Mouse (Mus musculus): Measurements from ENCODE around the gene Cfdp1. TPM values are rescaled to one million over a fixed set of nuclear protein-coding genes. Genes with fewer than 3 reads are reported as not detected.

Cfdp1 gene
- polyA plus RNA-seq, 1 experiment from 2014 or later = 203 TPM

GRCm38 (mm10) chr8:111887479-111887878 is 33.4 kb upstream of the Cfdp1 start:
- Histone ChIP-seq H3K27me3 (ENCODE audit: control insufficient read depth, insufficient read depth, low read depth, low read length) (peaks cover 22% of the 10 kb centered on the region), H3K9me3 (ENCODE audit: control insufficient read depth, low read length) (no peaks in the 10 kb centered on the region), H3K9ac (ENCODE audit: low read length) (no peak overlapping the region), H3K27ac (ENCODE audit: low read length) (peak overlapping the region; percentile 47; the same call in 1 of the 2 replicates), H3K4me2 (ENCODE audit: low read depth, low read length) (no peak overlapping the region), H3K36me3 (ENCODE audit: control insufficient read depth, insufficient read depth, low read length) (no peaks in the 10 kb centered on the region), H3K4me1 (replicated peaks; ENCODE audit: control insufficient read depth, insufficient read depth, low read length) (peaks cover 32% of the 10 kb centered on the region), H3K4me3 (ENCODE audit: low read length) (no peak overlapping the region)
- no peak for ATAC-seq (ENCODE audit: low read depth)
- WGBS = 68% methylated on average over 1 of the region's 1 CpGs

- H3K9ac ChIP-seq (ENCODE audit: low read length) = no peak overlapping the region
- no peak overlapping the region for H3K4me2 ChIP-seq (ENCODE audit: low read depth, low read length)
- peak; percentile 76 for ATAC-seq (ENCODE audit: low read depth)
- H3K4me1 ChIP-seq (replicated peaks; ENCODE audit: control insufficient read depth, insufficient read depth, low read length) = peaks cover 11% of the 10 kb centered on the region
- no peaks in the 10 kb centered on the region for H3K36me3 ChIP-seq (ENCODE audit: control insufficient read depth, insufficient read depth, low read length)
- no peaks in the 10 kb centered on the region for H3K9me3 ChIP-seq (ENCODE audit: control insufficient read depth, low read length)
- H3K27ac ChIP-seq (ENCODE audit: low read length) = peak overlapping the region; percentile 68
- H3K4me3 ChIP-seq (ENCODE audit: low read length) = no peak overlapping the region
- no peaks in the 10 kb centered on the region for H3K27me3 ChIP-seq (ENCODE audit: control insufficient read depth, insufficient read depth, low read depth, low read length)
- 56% methylated on average over 4 of the region's 4 CpGs for WGBS
These were observed 29.5 kb upstream of the Cfdp1 start for GRCm38 (mm10) chr8:111883615-111884014.

GRCm38 (mm10) chr8:111881591-111881990 is 27.5 kb upstream of the Cfdp1 start:
- H3K9me3 ChIP-seq (ENCODE audit: control insufficient read depth, low read length) = no peaks in the 10 kb centered on the region
- no peak overlapping the region for H3K4me3 ChIP-seq (ENCODE audit: low read length)
- 0 out of 2 replicates have a peak, but pooled peaks cover 2% of the 10 kb centered on the region for H3K4me1 ChIP-seq (replicated peaks; ENCODE audit: control insufficient read depth, insufficient read depth, low read length)
- no peak overlapping the region for H3K4me2 ChIP-seq (ENCODE audit: low read depth, low read length)
- no peak overlapping the region for H3K9ac ChIP-seq (ENCODE audit: low read length)
- no peak for ATAC-seq (ENCODE audit: low read depth)
- H3K27ac ChIP-seq (ENCODE audit: low read length) = no peak overlapping the region
- WGBS = 0% methylated on average over 2 of the region's 2 CpGs
- no peaks in the 10 kb centered on the region for H3K36me3 ChIP-seq (ENCODE audit: control insufficient read depth, insufficient read depth, low read length)
- H3K27me3 ChIP-seq (ENCODE audit: control insufficient read depth, insufficient read depth, low read depth, low read length) = no peaks in the 10 kb centered on the region

GRCm38 (mm10) chr8:111877711-111878110 is 23.6 kb upstream of the Cfdp1 start:
- H3K27ac ChIP-seq (ENCODE audit: low read length) = no peak overlapping the region
- WGBS = 68% methylated on average over 9 of the region's 9 CpGs
- peaks cover 6% of the 10 kb centered on the region; the same call in 1 of the 2 replicates for H3K4me1 ChIP-seq (replicated peaks; ENCODE audit: control insufficient read depth, insufficient read depth, low read length)
- H3K27me3 ChIP-seq (ENCODE audit: control insufficient read depth, insufficient read depth, low read depth, low read length) = no peaks in the 10 kb centered on the region
- no peaks in the 10 kb centered on the region for H3K9me3 ChIP-seq (ENCODE audit: control insufficient read depth, low read length)
- ATAC-seq (ENCODE audit: low read depth) = no peak
- no peaks in the 10 kb centered on the region for H3K36me3 ChIP-seq (ENCODE audit: control insufficient read depth, insufficient read depth, low read length)
- no peak overlapping the region for H3K4me2 ChIP-seq (ENCODE audit: low read depth, low read length)
- no peak overlapping the region for H3K4me3 ChIP-seq (ENCODE audit: low read length)
- H3K9ac ChIP-seq (ENCODE audit: low read length) = no peak overlapping the region

- peak; percentile 99 for ATAC-seq (ENCODE audit: low read depth)
- under 1% methylated on average over 43 of the region's 53 CpGs for WGBS
- Histone ChIP-seq H3K27me3 (ENCODE audit: control insufficient read depth, insufficient read depth, low read depth, low read length) (no peaks in the 10 kb centered on the region), H3K9me3 (ENCODE audit: control insufficient read depth, low read length) (no peaks in the 10 kb centered on the region), H3K36me3 (ENCODE audit: control insufficient read depth, insufficient read depth, low read length) (no peaks in the 10 kb centered on the region), H3K27ac (ENCODE audit: low read length) (peak within 1 kb of the TSS; percentile 80), H3K4me1 (replicated peaks; ENCODE audit: control insufficient read depth, insufficient read depth, low read length) (peaks cover 6% of the 10 kb centered on the region; the same call in 1 of the 2 replicates), H3K9ac (ENCODE audit: low read length) (peak within 1 kb of the TSS; percentile 86), H3K4me3 (ENCODE audit: low read length) (peak within 1 kb of the TSS; percentile 86), H3K4me2 (ENCODE audit: low read depth, low read length) (peak within 1 kb of the TSS; percentile 87)
These were observed 22.4 kb upstream of the Cfdp1 start, which contains the start of gene Tmem170 for GRCm38 (mm10) chr8:111876355-111876948. Tmem170 (minus strand) TSS chr8:111876750.

- Histone ChIP-seq H3K9ac (ENCODE audit: low read length) (peak overlapping the region; percentile 86), H3K9me3 (ENCODE audit: control insufficient read depth, low read length) (no peaks in the 10 kb centered on the region), H3K4me2 (ENCODE audit: low read depth, low read length) (peak overlapping the region; percentile 87), H3K36me3 (ENCODE audit: control insufficient read depth, insufficient read depth, low read length) (no peaks in the 10 kb centered on the region), H3K27ac (ENCODE audit: low read length) (peak overlapping the region; percentile 80), H3K4me1 (replicated peaks; ENCODE audit: control insufficient read depth, insufficient read depth, low read length) (peaks cover 6% of the 10 kb centered on the region; the same call in 1 of the 2 replicates), H3K4me3 (ENCODE audit: low read length) (peak overlapping the region; percentile 86), H3K27me3 (ENCODE audit: control insufficient read depth, insufficient read depth, low read depth, low read length) (no peaks in the 10 kb centered on the region)
- WGBS = 17% methylated on average over 9 of the region's 9 CpGs
- no peak for ATAC-seq (ENCODE audit: low read depth)
These were observed 21.7 kb upstream of the Cfdp1 start for GRCm38 (mm10) chr8:111875758-111876157.

GRCm38 (mm10) chr8:111871278-111871677 is 17.2 kb upstream of the Cfdp1 start:
- Histone ChIP-seq H3K9ac (ENCODE audit: low read length) (no peak overlapping the region), H3K4me2 (ENCODE audit: low read depth, low read length) (no peak overlapping the region), H3K9me3 (ENCODE audit: control insufficient read depth, low read length) (no peaks in the 10 kb centered on the region), H3K36me3 (ENCODE audit: control insufficient read depth, insufficient read depth, low read length) (no peaks in the 10 kb centered on the region), H3K27ac (ENCODE audit: low read length) (no peak overlapping the region), H3K4me1 (replicated peaks; ENCODE audit: control insufficient read depth, insufficient read depth, low read length) (peaks cover 6% of the 10 kb centered on the region; the same call in 1 of the 2 replicates), H3K27me3 (ENCODE audit: control insufficient read depth, insufficient read depth, low read depth, low read length) (no peaks in the 10 kb centered on the region), H3K4me3 (ENCODE audit: low read length) (no peak overlapping the region)
- WGBS = 91% methylated on average over 3 of the region's 3 CpGs
- no peak for ATAC-seq (ENCODE audit: low read depth)

GRCm38 (mm10) chr8:111870379-111870778 is 16.3 kb upstream of the Cfdp1 start:
- Histone ChIP-seq H3K4me2 (ENCODE audit: low read depth, low read length) (no peak overlapping the region), H3K27me3 (ENCODE audit: control insufficient read depth, insufficient read depth, low read depth, low read length) (no peaks in the 10 kb centered on the region), H3K4me3 (ENCODE audit: low read length) (no peak overlapping the region), H3K9ac (ENCODE audit: low read length) (no peak overlapping the region), H3K4me1 (replicated peaks; ENCODE audit: control insufficient read depth, insufficient read depth, low read length) (peaks cover 5% of the 10 kb centered on the region; the same call in 1 of the 2 replicates), H3K36me3 (ENCODE audit: control insufficient read depth, insufficient read depth, low read length) (no peaks in the 10 kb centered on the region), H3K9me3 (ENCODE audit: control insufficient read depth, low read length) (no peaks in the 10 kb centered on the region), H3K27ac (ENCODE audit: low read length) (no peak overlapping the region)
- 88% methylated on average over 3 of the region's 3 CpGs for WGBS
- no peak for ATAC-seq (ENCODE audit: low read depth)

GRCm38 (mm10) chr8:111868664-111869063 is 14.6 kb upstream of the Cfdp1 start:
- H3K36me3 ChIP-seq (ENCODE audit: control insufficient read depth, insufficient read depth, low read length) = 0 out of 2 replicates have a peak, but pooled peaks cover 2% of the 10 kb centered on the region
- H3K4me1 ChIP-seq (replicated peaks; ENCODE audit: control insufficient read depth, insufficient read depth, low read length) = 0 out of 2 replicates have a peak, but pooled peaks cover 2% of the 10 kb centered on the region
- no peak overlapping the region for H3K4me2 ChIP-seq (ENCODE audit: low read depth, low read length)
- no peaks in the 10 kb centered on the region for H3K9me3 ChIP-seq (ENCODE audit: control insufficient read depth, low read length)
- no peak overlapping the region for H3K27ac ChIP-seq (ENCODE audit: low read length)
- WGBS = 27% methylated on average over 2 of the region's 2 CpGs
- no peak overlapping the region for H3K9ac ChIP-seq (ENCODE audit: low read length)
- no peaks in the 10 kb centered on the region for H3K27me3 ChIP-seq (ENCODE audit: control insufficient read depth, insufficient read depth, low read depth, low read length)
- no peak overlapping the region for H3K4me3 ChIP-seq (ENCODE audit: low read length)
- ATAC-seq (ENCODE audit: low read depth) = no peak

Data from lung, embryonic 16.5 days (tissue).